Mouse (Mus musculus): ENCODE results near the gene Ankfy1. TPM values are rescaled to one million over a fixed set of nuclear protein-coding genes. Genes with fewer than 3 reads are reported as not detected.
"Not testable (repeated sequence)": the region's sequence is repeated elsewhere in the genome, so short reads cannot be mapped to it uniquely, and the experiment has no call there.

The Ankfy1 gene
- total RNA-seq, 2 experiments from 2014 or later, result 64.5 to 65.0 TPM

GRCm38 (mm10) chr11:72712721-72713120 is 22.9 kb downstream of the Ankfy1 start:
- DNase-seq, result no peak
- intact Hi-C loops (cut with DNase I), result no loop called here

- intact Hi-C loops (cut with DNase I), result no loop called here
- DNase-seq, result no peak
Observed at GRCm38 (mm10) chr11:72718161-72718560, 28.4 kb downstream of the Ankfy1 start.

- DNase-seq, result no peak
- intact Hi-C loops (cut with DNase I), result loop anchor here (5.0 kb wide), 1 partner anchor 151 kb away; no protein-coding TSS in a partner anchor
Observed at GRCm38 (mm10) chr11:72723165-72723564, 33.4 kb downstream of the Ankfy1 start.

- no peak for DNase-seq
- intact Hi-C loops (cut with DNase I), result loop anchor here (5.0 kb wide), 1 partner anchor 152 kb away; no protein-coding TSS in a partner anchor
Observed at GRCm38 (mm10) chr11:72723871-72724270, 34.1 kb downstream of the Ankfy1 start.

- intact Hi-C loops (cut with DNase I), result no loop called here
- no peak for DNase-seq
Observed at GRCm38 (mm10) chr11:72726023-72726422, 36.2 kb downstream of the Ankfy1 start.

GRCm38 (mm10) chr11:72733736-72734135 is 43.9 kb downstream of the Ankfy1 start:
- intact Hi-C loops (cut with DNase I), result loop anchor here (10.0 kb wide), 1 partner anchor 121 kb away; no protein-coding TSS in a partner anchor
- DNase-seq, result no peak

- no peak for DNase-seq
- intact Hi-C loops (cut with DNase I), result loop anchor here (10.0 kb wide), 1 partner anchor 120 kb away; no protein-coding TSS in a partner anchor
Observed at GRCm38 (mm10) chr11:72734840-72735518, 45.2 kb downstream of the Ankfy1 start.

- intact Hi-C loops (cut with DNase I), result loop anchor here (10.0 kb wide), 1 partner anchor 119 kb away; no protein-coding TSS in a partner anchor
Observed at GRCm38 (mm10) chr11:72735519-72735860, 45.7 kb downstream of the Ankfy1 start.

GRCm38 (mm10) chr11:72736320-72736719 is 46.5 kb downstream of the Ankfy1 start:
- intact Hi-C loops (cut with DNase I), result loop anchor here (10.0 kb wide), 1 partner anchor 118 kb away; no protein-coding TSS in a partner anchor
- DNase-seq, result no peak

More at GRCm38 (mm10) chr11:72735519-72735860, 45.7 kb downstream of the Ankfy1 start:
- DNase-seq, result no peak

GRCm38 (mm10) chr11:72737517-72737916 is 47.7 kb downstream of the Ankfy1 start:
- DNase-seq, result not testable (repeated sequence)
- intact Hi-C loops (cut with DNase I), result loop anchor here (10.0 kb wide), 1 partner anchor 117 kb away; no protein-coding TSS in a partner anchor

GRCm38 (mm10) chr11:72739048-72739447 is 49.2 kb downstream of the Ankfy1 start:
- DNase-seq, result no peak
- intact Hi-C loops (cut with DNase I), result loop anchor here (10.0 kb wide), 1 partner anchor 116 kb away; no protein-coding TSS in a partner anchor

GRCm38 (mm10) chr11:72751956-72752355 is 62.1 kb downstream of the Ankfy1 start:
- DNase-seq, result no peak
- intact Hi-C loops (cut with DNase I), result no loop called here

GRCm38 (mm10) chr11:72758316-72758715 is 68.5 kb downstream of the Ankfy1 start:
- no peak for DNase-seq
- intact Hi-C loops (cut with DNase I), result no loop called here

GRCm38 (mm10) chr11:72759581-72759980 is 69.8 kb downstream of the Ankfy1 start:
- intact Hi-C loops (cut with DNase I), result no loop called here
- DNase-seq, result no peak

GRCm38 (mm10) chr11:72760781-72761180 is 71.0 kb downstream of the Ankfy1 start:
- no peak for DNase-seq
- intact Hi-C loops (cut with DNase I), result no loop called here

GRCm38 (mm10) chr11:72764270-72764669 is 74.5 kb downstream of the Ankfy1 start:
- DNase-seq, result no peak
- intact Hi-C loops (cut with DNase I), result no loop called here

GRCm38 (mm10) chr11:72767716-72768115 is 77.9 kb downstream of the Ankfy1 start:
- DNase-seq, result no peak
- intact Hi-C loops (cut with DNase I), result no loop called here

GRCm38 (mm10) chr11:72769061-72769460 is 79.3 kb downstream of the Ankfy1 start:
- DNase-seq, result no peak
- intact Hi-C loops (cut with DNase I), result no loop called here

GRCm38 (mm10) chr11:72770324-72770723 is 80.5 kb downstream of the Ankfy1 start:
- no peak for DNase-seq
- intact Hi-C loops (cut with DNase I), result no loop called here

GRCm38 (mm10) chr11:72770816-72771215 is 81.0 kb downstream of the Ankfy1 start:
- intact Hi-C loops (cut with DNase I), result no loop called here
- DNase-seq, result no peak

- intact Hi-C loops (cut with DNase I), result no loop called here
- no peak for DNase-seq
Observed at GRCm38 (mm10) chr11:72771461-72771860, 81.7 kb downstream of the Ankfy1 start.

GRCm38 (mm10) chr11:72772611-72773010 is 82.8 kb downstream of the Ankfy1 start:
- intact Hi-C loops (cut with DNase I), result not testable (repeated sequence)

More at GRCm38 (mm10) chr11:72772611-72773010, 82.8 kb downstream of the Ankfy1 start:
- DNase-seq, result not testable (repeated sequence)

All from left cerebral cortex, postnatal 4 days (tissue).